Mouse (Mus musculus) heart, adult 2 months (tissue): ENCODE data around the gene Meioc. TPM values are rescaled to one million over a fixed set of nuclear protein-coding genes. Genes with fewer than 3 reads are reported as not detected.

ENCODE experiments used
- DNase-seq, 2 experiments: peaks; one replicate each; pipeline ENCODE4 v3.0.0; 2021
- H3K27ac ChIP-seq: fragments of 200-600 bp; 2 replicates; pipeline ENCODE4 v1.8.1; 2022
- H3K27me3 ChIP-seq: fragments of 200-500 bp; 2 replicates; pipeline ENCODE4 v1.6.1; 2012; ENCODE audit warnings: mild to moderate bottlenecking, low read length, inconsistent platforms, mixed read lengths; ENCODE audit not compliant: control insufficient read depth, insufficient read depth
- H3K36me3 ChIP-seq: fragments of 200-500 bp; 2 replicates; pipeline ENCODE4 v1.6.1; 2012; ENCODE audit warnings: low read length, inconsistent platforms; ENCODE audit not compliant: control insufficient read depth, insufficient read depth
- H3K4me1 ChIP-seq: fragments of 200-500 bp; 2 replicates; pipeline ENCODE4 v1.6.1; 2011; ENCODE audit warnings: low read length; ENCODE audit not compliant: control insufficient read depth, insufficient read depth
- H3K4me3 ChIP-seq: fragments of 200-600 bp; 2 replicates; pipeline ENCODE4 v1.8.1; 2022
- H3K79me2 ChIP-seq: fragments of 200-500 bp; replicated peaks from 2 replicates; pipeline ENCODE4 v1.6.1; 2012; ENCODE audit warnings: mild to moderate bottlenecking, inconsistent platforms, low read length, moderate library complexity, mixed read lengths; ENCODE audit not compliant: control insufficient read depth, insufficient read depth
- H3K9ac ChIP-seq: fragments of 200-500 bp; 2 replicates; pipeline ENCODE4 v1.6.1; 2012; ENCODE audit warnings: low read depth, mild to moderate bottlenecking, control low read depth, inconsistent platforms, low read length, mixed read lengths
- CTCF ChIP-seq: fragments of 200-600 bp; IDR thresholded peaks from 2 replicates; pipeline ENCODE4 v1.8.1; 2022; ENCODE audit warnings: antibody characterized with exemption, mild to moderate bottlenecking, moderate library complexity
- EP300 ChIP-seq: fragments of 200-500 bp; IDR thresholded peaks from 2 replicates; pipeline ENCODE4 v1.6.1; 2011; ENCODE audit warnings: low read depth, low read length, control low read depth; ENCODE audit not compliant: insufficient read depth
- POLR2A ChIP-seq: fragments of 200-500 bp; IDR thresholded peaks from 2 replicates; pipeline ENCODE4 v1.6.1; 2011; ENCODE audit warnings: mild to moderate bottlenecking, low read depth, low read length, control low read depth; ENCODE audit not compliant: insufficient read depth
- WGBS: fragments of 180-500 bp; shearing (Covaris S2); methylation state at CpG from one replicate; pipeline ENCODE4 v1.1.7; 2018; 5-methylcytosine and 5-hydroxymethylcytosine counted together
- intact Hi-C: fragments of 180-260 bp; cut with DNase I; formaldehyde crosslinking; loops from one replicate; pipeline ENCODE4 v1.15.1; 2025
- polyA plus RNA-seq: library from polyadenylated mRNA; depleted of rRNA; stranded (reverse); fragments of >200 nt; gene quantifications from 2 replicates; pipeline ENCODE4 v1.2.3, GENCODE M21; 2012
- total RNA-seq, 2 experiments: library from RNA; stranded (reverse); gene quantifications; 2 replicates each; pipeline ENCODE4 v1.2.3; 2021

Gene Meioc
- total and polyA plus RNA-seq, 3 experiments: not detected

DNA sequence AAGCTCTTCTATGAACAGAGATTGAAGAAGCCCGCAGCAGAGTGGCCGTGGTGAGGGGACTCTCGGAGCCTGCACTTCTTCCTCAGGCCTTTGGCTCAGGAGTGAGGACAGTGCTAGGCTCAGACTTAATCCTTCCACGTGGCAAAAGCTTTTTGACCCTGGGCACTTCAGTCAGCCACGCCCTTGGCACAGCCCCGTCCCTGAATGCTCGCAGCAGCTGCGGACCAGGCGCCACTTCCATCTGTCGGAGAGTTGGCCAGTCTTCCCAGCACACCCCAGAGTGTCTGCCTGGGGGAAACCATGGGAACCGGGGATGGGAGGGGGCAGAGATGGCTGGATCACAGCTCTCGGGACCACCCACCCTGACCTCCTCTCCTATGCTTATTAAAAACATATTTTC, 26.6 kb upstream of the Meioc start:
- Histone ChIP-seq H3K4me3 (no peak overlapping the region), H3K9ac (no peak overlapping the region), H3K36me3 (no peaks in the 10 kb centered on the region), H3K79me2 (no peaks in the 10 kb centered on the region), H3K27me3 (no peaks in the 10 kb centered on the region), H3K4me1 (no peaks in the 10 kb centered on the region), H3K27ac (no peak overlapping the region)
- no peak for TF ChIP-seq CTCF
- no peak for TF ChIP-seq EP300
- TF ChIP-seq POLR2A: no peak
- DNase-seq: peak in 1 of 2 experiments; percentile 25
- intact Hi-C loops: no loop called here
- WGBS: 39% methylated on average over 12 of the region's 12 CpGs

DNA sequence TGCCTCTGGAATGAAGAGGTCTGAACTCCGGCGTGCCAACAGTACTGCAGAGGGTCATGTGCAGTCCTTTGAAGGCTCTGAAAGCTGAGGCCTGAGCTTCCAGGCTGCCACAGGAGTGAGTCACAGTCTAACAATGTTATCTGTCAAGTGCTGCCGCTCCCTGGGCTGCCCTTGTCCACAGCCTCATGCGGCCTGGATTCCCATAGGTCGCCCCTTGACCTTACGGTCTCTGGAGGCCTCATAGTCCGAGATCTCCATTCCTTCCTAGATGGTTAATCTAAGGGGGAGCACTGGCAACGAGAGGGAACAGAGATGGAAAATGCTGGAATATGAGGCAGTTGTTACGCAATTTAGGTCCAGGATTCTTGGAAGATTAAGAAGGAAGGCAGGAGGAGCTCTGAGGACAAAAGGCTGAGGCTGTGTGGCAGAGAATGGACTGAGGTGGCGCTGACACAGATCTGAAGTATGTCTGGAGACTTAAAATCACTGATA, 19.6 kb upstream of the Meioc start:
- Histone ChIP-seq H3K79me2 (no peaks in the 10 kb centered on the region), H3K27ac (peak overlapping the region; percentile 41), H3K27me3 (no peaks in the 10 kb centered on the region), H3K36me3 (no peaks in the 10 kb centered on the region), H3K4me1 (peaks cover 2% of the 10 kb centered on the region), H3K9ac (no peak overlapping the region), H3K4me3 (no peak overlapping the region)
- DNase-seq: peak; percentile 58 to 66
- intact Hi-C loops: no loop called here
- peak; percentile 34 for TF ChIP-seq CTCF
- 0 out of 2 replicates have a peak, but pooled peaks have one; percentile 22 for TF ChIP-seq EP300
- no peak for TF ChIP-seq POLR2A
- 30% methylated on average over 10 of the region's 10 CpGs for WGBS

DNA sequence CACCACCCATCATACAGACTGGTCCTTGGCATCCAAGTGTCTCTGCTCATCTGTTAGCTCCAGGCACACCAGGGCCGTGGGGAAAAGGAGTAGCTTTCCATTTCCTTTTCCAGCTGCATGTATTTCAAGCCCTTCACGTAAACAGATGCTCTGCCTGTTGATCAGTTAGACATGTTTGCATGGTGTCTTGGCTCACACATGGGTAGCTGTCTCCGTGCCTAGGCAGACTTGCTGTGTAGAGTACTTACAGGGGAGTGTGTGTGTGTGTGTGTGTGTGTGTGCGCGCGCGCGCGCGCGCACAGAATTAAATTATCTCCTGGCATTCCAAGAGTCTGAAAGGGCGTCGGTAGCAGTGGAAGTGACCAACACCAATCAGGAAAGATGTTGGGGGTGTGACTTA, 17.3 kb upstream of the Meioc start:
- Histone ChIP-seq H3K27me3 (no peaks in the 10 kb centered on the region), H3K36me3 (no peaks in the 10 kb centered on the region), H3K4me1 (peaks cover 2% of the 10 kb centered on the region), H3K79me2 (no peaks in the 10 kb centered on the region), H3K27ac (no peak overlapping the region), H3K4me3 (no peak overlapping the region), H3K9ac (no peak overlapping the region)
- no peak for TF ChIP-seq POLR2A
- TF ChIP-seq CTCF: no peak
- no peak for TF ChIP-seq EP300
- DNase-seq: no peak
- intact Hi-C loops: no loop called here
- 63% methylated on average over 13 of the region's 13 CpGs for WGBS

DNA sequence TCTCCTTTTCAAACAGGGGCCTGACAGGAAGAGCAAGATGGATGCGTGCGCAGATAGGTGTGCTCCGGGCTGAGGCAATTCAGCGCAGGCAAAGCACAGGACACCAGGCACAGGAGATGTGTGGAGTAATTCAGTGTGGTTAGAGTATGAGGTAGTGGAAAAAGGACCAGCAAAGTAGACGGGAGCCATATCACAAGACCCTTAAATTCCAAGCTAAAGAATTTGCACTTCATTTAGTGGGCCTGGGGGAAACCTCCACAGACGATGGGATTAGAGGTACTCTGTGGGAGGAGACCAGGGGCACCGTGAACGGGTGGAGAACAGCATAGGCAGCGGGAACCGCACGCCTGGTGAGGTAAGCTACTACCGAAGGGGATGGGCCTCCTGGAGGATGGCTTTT, 15.6 kb upstream of the Meioc start:
- Histone ChIP-seq H3K36me3 (no peaks in the 10 kb centered on the region), H3K4me1 (peaks cover 2% of the 10 kb centered on the region), H3K4me3 (no peak overlapping the region), H3K9ac (no peak overlapping the region), H3K27ac (no peak overlapping the region), H3K79me2 (no peaks in the 10 kb centered on the region), H3K27me3 (no peaks in the 10 kb centered on the region)
- DNase-seq: no peak
- 77% methylated on average over 12 of the region's 12 CpGs for WGBS
- intact Hi-C loops: no loop called here
- TF ChIP-seq POLR2A: no peak
- TF ChIP-seq CTCF: no peak
- TF ChIP-seq EP300: no peak

DNA sequence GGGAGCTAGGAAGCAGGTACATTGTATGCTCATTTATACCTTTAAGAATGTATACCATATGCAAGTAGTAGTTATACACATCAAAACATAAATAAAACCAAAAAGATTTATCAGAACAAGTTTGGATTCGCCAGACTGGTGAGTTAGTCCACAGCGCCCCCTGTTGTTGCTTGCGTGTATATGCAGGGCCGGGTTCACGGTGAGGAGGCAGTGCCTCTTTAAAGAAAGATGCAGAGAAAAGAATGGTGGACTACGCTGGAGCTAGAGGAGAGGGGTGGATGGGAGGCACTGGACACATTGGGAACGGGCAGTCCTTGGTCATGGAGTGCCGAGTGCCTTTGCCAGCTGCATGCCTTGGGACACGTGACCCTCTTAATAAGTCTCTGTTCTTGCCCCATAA, 12.1 kb upstream of the Meioc start:
- 0 out of 2 replicates have a peak, but pooled peaks have one; percentile 53 for TF ChIP-seq EP300
- peak; percentile 91 for TF ChIP-seq CTCF
- TF ChIP-seq POLR2A: no peak
- Histone ChIP-seq H3K36me3 (no peaks in the 10 kb centered on the region), H3K9ac (no peak overlapping the region), H3K79me2 (no peaks in the 10 kb centered on the region), H3K27me3 (no peaks in the 10 kb centered on the region), H3K4me3 (no peak overlapping the region), H3K4me1 (no peaks in the 10 kb centered on the region), H3K27ac (no peak overlapping the region)
- intact Hi-C loops: loop anchor here (1.0 to 2.0 kb wide), 2 partner anchors 79 to 165 kb away; no protein-coding TSS in a partner anchor
- peak; percentile 44 to 69 for DNase-seq
- 7% methylated on average over 9 of the region's 9 CpGs for WGBS

DNA sequence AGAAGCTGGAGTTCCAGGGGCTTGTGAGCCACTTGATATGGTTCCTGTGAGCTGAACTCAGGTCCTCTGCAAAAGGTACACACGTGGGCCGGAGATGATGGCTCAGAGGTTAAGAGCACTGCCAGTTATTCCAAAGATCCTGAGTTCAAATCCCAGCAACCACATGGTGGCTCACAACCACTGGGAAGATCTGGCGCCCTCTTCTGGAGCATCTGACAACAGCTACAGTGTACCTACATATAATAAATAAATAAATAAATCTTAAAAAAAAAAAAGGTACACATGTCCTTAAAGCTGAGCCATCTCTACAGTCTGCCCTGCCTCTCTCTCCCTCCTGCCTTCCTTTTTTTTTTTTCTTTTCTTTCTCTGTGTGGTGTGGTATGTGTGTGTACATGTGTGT, 10.7 kb upstream of the Meioc start:
- Histone ChIP-seq H3K36me3 (no peaks in the 10 kb centered on the region), H3K9ac (no peak overlapping the region), H3K4me1 (no peaks in the 10 kb centered on the region), H3K79me2 (no peaks in the 10 kb centered on the region), H3K27ac (no peak overlapping the region), H3K27me3 (no peaks in the 10 kb centered on the region), H3K4me3 (no peak overlapping the region)
- intact Hi-C loops: no loop called here
- TF ChIP-seq CTCF: peak; percentile 37
- no peak for TF ChIP-seq EP300
- 61% methylated on average over 3 of the region's 3 CpGs for WGBS
- DNase-seq: peak in 1 of 2 experiments; percentile 11
